Mouse (Mus musculus) neural tube, embryonic 15.5 days (tissue): ENCODE results near the gene Kcnk7. TPM values are rescaled to one million over a fixed set of nuclear protein-coding genes. Genes with fewer than 3 reads are reported as not detected.

Source experiments
- ATAC-seq: fragments of 200-750 bp; cut with Nextera tagmentation; 2 replicates; pipeline ENCODE4 v1.8.0; 2017; ENCODE audit warnings: mild to moderate bottlenecking, moderate TSS enrichment, moderate library complexity; ENCODE audit not compliant: low FRiP score
- H3K27ac ChIP-seq: fragments of 300-500 bp; sonication (generic); replicated peaks from 2 replicates; pipeline ENCODE4 v1.5.1; 2015; ENCODE audit warnings: mild to moderate bottlenecking, inconsistent platforms
- H3K27me3 ChIP-seq: fragments of 300-500 bp; sonication (generic); replicated peaks from 2 replicates; pipeline ENCODE4 v1.6.1; 2015; ENCODE audit warnings: inconsistent platforms
- H3K36me3 ChIP-seq: fragments of 300-500 bp; sonication (generic); 2 replicates; pipeline ENCODE4 v1.6.1; 2015; ENCODE audit warnings: inconsistent platforms
- H3K4me1 ChIP-seq: fragments of 300-500 bp; sonication (generic); 2 replicates; pipeline ENCODE4 v1.6.1; 2015; ENCODE audit warnings: inconsistent platforms
- H3K4me2 ChIP-seq: fragments of 300-500 bp; sonication (generic); 2 replicates; pipeline ENCODE4 v1.6.1; 2015; ENCODE audit warnings: inconsistent platforms, mild to moderate bottlenecking, moderate library complexity
- H3K4me3 ChIP-seq: fragments of 300-500 bp; sonication (generic); replicated peaks from 2 replicates; pipeline ENCODE4 v1.5.1; 2015; ENCODE audit warnings: mild to moderate bottlenecking, inconsistent platforms
- H3K9ac ChIP-seq: fragments of 300-500 bp; sonication (generic); replicated peaks from 2 replicates; pipeline ENCODE4 v1.6.1; 2015; ENCODE audit warnings: mild to moderate bottlenecking, inconsistent platforms
- H3K9me3 ChIP-seq: fragments of 300-500 bp; sonication (generic); replicated peaks from 2 replicates; pipeline ENCODE4 v1.6.1; 2016; ENCODE audit warnings: inconsistent platforms
- WGBS: fragments of 180-500 bp; shearing (Covaris S2); methylation state at CpG from one replicate; pipeline ENCODE4 v1.1.7; 2015; ENCODE audit warnings: mixed read lengths; 5-methylcytosine and 5-hydroxymethylcytosine counted together
- polyA plus RNA-seq: library from polyadenylated mRNA; unstranded; fragments of >200 nt; fragmentation: Nextera tagmentation; extraction: Ambion mirVana; gene quantifications from 2 replicates; pipeline ENCODE4 v1.2.1, GENCODE M21; 2015

Gene Kcnk7
- polyA plus RNA-seq, 1 experiment from 2014 or later: 0.35 TPM

DNA sequence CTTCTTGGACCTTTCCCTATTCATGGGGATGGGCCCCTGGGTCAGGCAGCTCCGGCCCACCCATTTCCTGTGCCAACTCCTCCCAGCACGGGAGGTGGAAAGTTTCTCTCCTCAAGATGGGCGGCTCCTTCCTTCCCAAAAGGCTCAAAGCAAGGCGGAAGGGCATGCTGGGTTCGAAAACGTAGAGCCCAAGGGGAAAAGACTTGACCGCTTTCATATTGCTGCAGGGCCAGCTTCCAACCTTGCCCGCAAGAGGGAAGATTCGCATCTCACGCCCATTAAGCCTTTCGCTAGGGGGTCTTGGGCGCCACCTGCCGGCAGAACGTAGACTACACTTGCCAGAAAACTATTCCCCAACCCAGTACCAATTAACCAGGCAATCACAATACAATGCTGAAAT, 23.5 kb downstream of the Kcnk7 start:
- Histone ChIP-seq H3K9ac (peak overlapping the region; percentile 96), H3K27ac (peak overlapping the region; percentile 96), H3K4me1 (peaks cover 72% of the 10 kb centered on the region), H3K27me3 (no peaks in the 10 kb centered on the region), H3K36me3 (0 out of 2 replicates have a peak, but pooled peaks cover 12% of the 10 kb centered on the region), H3K9me3 (no peaks in the 10 kb centered on the region), H3K4me2 (peak overlapping the region; percentile 89), H3K4me3 (peak overlapping the region; percentile 84)
- 4% methylated on average over 14 of the region's 14 CpGs for WGBS
- no peak for ATAC-seq

DNA sequence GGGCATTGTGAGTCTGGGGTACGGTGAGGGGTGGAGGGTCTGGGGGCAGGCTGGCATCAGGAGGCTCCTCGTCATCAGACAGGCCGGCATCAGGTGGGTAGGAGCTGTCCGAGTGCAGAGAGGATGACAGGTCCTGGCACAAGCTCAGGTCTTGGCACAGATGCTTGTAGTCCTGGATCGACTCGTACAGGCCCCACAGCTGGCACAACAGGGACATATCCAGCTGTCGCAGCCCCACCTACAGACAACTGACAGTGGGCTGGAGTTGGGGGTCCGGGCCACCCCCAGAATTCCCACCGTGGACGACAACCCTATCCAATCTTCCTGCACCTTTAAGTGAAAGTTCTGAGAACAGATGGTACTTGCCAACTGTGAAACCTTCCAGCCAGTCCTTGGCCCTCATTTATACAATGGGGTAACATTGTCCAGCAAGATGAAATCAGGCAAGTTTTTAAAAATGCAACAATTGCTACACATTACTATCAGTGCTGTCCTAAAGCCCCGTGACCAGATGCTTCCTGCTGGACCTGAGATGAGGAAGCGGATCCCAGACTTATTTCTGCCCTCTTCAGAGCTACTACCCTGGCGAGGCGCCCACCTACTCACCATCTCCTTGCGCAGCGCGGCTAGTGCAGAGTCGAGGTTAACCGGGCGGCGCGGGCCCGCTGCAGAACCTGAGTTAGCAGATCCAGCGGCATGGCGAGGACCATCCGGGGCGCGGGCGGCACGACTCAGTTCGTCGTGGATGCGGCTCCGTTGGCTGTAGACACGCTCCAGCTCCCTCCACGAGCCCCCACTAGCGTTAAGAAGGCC, 24.7 kb downstream of the Kcnk7 start:
- H3K9ac ChIP-seq: peak overlapping the region; percentile 96
- ATAC-seq: peak; percentile 30; the same call in 1 of the 2 replicates

DNA sequence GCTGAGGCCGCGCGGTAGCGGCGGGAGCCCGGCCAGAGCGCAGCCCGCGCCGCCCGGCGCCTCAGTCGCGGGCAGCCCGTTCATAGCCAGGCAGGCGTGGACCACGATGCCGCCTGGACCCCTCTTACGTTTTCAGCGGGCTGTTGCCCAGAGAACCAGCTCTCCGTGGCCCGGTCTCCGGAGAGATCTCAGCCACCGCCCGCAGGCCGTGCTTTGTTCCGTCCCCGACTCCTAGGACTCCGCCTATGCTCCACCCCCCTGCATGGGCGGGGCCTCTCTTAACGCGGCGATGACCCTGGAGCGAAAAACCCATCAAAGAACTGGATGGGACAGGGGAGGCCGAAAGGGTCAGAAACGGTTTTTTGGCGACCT, 25.3 kb downstream of the Kcnk7 start, which contains the start of gene Fam89b:
Fam89b (minus strand) TSS at position 210 of the 372 bp plus-strand sequence.
- H3K36me3 ChIP-seq: 0 out of 2 replicates have a peak, but pooled peaks cover 7% of the 10 kb centered on the region
- H3K9ac ChIP-seq: peak within 1 kb of the TSS; percentile 96
- H3K4me2 ChIP-seq: peak within 1 kb of the TSS; percentile 89
- peak; percentile 82 for ATAC-seq
- H3K4me1 ChIP-seq: peaks cover 67% of the 10 kb centered on the region
- H3K4me3 ChIP-seq: peak within 1 kb of the TSS; percentile 84
- peaks cover 4% of the 10 kb centered on the region; the same call in 1 of the 2 replicates for H3K27me3 ChIP-seq
- 0% methylated on average over 37 of the region's 37 CpGs for WGBS
- H3K9me3 ChIP-seq: no peaks in the 10 kb centered on the region
- peak within 1 kb of the TSS; percentile 96 for H3K27ac ChIP-seq

More for the DNA sequence above, 24.7 kb downstream of the Kcnk7 start:
- 7% methylated on average over 37 of the region's 37 CpGs for WGBS
- H3K4me1 ChIP-seq: peaks cover 72% of the 10 kb centered on the region
- no peaks in the 10 kb centered on the region for H3K9me3 ChIP-seq
- peaks cover 4% of the 10 kb centered on the region; the same call in 1 of the 2 replicates for H3K27me3 ChIP-seq
- peak overlapping the region; percentile 89 for H3K4me2 ChIP-seq
- H3K27ac ChIP-seq: peak overlapping the region; percentile 96
- 0 out of 2 replicates have a peak, but pooled peaks cover 10% of the 10 kb centered on the region for H3K36me3 ChIP-seq
- H3K4me3 ChIP-seq: peak overlapping the region; percentile 84

DNA sequence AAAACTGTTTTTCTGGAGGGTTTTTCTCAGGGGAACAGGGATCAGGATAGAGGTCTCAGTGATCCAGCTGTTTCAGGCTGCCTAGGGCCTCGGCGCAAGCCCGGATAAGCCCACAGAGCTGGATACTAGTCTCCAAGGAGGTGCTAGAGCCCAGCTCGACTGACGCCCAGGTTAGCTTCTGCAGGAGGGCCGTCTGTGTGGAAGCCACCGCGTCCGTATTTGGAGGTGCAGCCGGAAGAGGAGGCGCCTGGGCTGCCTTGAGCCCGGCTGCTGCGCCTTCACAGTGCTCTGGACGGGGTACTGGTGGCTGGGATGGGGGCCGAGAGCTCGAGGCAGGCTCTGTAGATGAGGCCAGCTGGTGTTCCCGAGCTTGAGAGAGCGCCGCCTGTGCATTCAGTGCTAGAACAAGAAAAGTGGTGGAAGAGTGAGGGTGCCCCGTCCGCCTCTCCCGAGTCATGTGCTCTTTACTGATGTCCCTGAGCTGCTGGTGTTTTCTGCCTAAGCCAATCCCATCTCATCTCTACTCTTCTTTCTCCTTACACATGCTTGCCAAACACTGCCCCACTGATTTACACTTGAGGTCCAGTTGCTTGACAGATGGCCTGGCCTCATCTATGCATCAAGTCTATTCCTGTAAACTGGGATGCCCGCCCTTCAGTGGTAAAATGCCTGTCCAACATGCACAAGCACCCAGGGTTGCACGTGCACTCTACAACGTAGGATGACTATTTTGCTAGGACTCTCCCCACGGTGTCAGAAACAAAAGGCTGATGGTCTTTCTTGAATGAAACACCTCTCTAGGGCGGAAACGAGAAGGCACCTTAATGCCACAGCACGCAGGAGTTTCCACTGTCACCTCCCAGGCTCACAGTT, 26.4 kb downstream of the Kcnk7 start:
- Histone ChIP-seq H3K4me1 (peaks cover 56% of the 10 kb centered on the region), H3K36me3 (no peaks in the 10 kb centered on the region), H3K9me3 (no peaks in the 10 kb centered on the region), H3K4me3 (peak overlapping the region; percentile 84), H3K4me2 (peak overlapping the region; percentile 89), H3K27ac (no peak overlapping the region; the same call in 1 of the 2 replicates), H3K9ac (peak overlapping the region; percentile 74), H3K27me3 (peaks cover 9% of the 10 kb centered on the region; the same call in 1 of the 2 replicates)
- ATAC-seq: no peak
- WGBS: 76% methylated on average over 29 of the region's 29 CpGs

DNA sequence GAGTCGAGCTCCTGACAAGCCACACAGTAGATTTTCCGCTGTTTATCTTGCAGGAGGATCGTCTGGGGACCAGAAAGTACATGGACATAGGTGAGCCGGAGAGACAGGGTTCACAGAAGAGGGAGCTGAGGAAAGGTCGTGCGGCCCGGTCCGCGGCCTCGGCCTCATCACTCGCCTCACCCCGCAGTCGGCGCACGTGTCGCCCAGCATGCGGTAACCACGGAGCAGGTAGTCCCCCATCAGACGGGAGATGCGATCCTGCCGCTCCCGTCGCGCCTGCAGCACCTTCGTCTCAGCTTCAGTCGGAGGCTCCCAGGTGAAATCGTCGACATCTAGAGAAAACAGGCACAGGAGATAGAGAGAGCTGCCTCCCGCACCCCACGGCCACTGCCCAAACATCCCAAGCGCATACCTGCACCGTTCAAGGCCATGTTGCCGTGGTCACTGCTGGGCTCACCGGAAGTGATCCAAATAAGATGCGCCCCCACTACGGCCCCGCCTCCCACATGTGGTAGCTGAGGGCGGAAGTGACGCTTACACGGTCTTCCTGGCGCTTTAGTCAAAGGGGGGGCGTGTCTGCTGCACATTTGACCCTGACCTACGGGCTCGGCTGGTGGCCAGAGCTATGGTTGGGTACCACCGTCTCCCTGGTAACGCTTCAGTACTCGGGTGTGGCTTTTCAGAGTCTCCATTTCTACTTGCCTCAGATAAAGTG, 27.3 kb downstream of the Kcnk7 start:
- Histone ChIP-seq H3K4me3 (peak overlapping the region; percentile 84), H3K9me3 (no peaks in the 10 kb centered on the region), H3K4me2 (peak overlapping the region; percentile 89), H3K27me3 (peaks cover 14% of the 10 kb centered on the region; the same call in 1 of the 2 replicates), H3K27ac (peak overlapping the region; percentile 76), H3K9ac (peak overlapping the region; percentile 74), H3K4me1 (peaks cover 47% of the 10 kb centered on the region), H3K36me3 (no peaks in the 10 kb centered on the region)
- WGBS: under 1% methylated on average over 47 of the region's 47 CpGs
- peak; percentile 86 for ATAC-seq

DNA sequence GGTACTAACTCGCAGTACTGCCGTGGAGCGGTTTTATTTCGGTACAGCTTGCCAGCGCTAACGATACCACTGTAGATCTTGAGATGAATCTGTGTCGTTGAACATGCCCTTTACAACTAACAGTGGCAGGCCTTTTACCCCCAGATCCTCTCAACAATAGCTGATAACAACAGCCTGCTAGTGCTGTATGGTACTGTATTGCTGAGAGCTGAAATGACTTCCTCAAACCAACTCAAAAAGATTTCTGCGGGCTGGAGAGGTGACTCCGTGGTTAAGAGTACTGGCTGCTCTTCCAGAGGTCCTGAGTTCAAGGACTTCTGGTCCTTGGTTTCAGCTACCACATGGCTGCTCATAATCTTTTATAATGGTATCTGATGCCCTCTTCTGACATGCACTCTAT, 30.2 kb downstream of the Kcnk7 start:
- 82% methylated on average over 9 of the region's 9 CpGs for WGBS
- peaks cover 23% of the 10 kb centered on the region for H3K4me1 ChIP-seq
- no peaks in the 10 kb centered on the region for H3K9me3 ChIP-seq
- H3K27me3 ChIP-seq: peaks cover 26% of the 10 kb centered on the region
- no peak overlapping the region for H3K4me3 ChIP-seq
- H3K9ac ChIP-seq: no peak overlapping the region
- no peak for ATAC-seq
- H3K36me3 ChIP-seq: no peaks in the 10 kb centered on the region
- H3K27ac ChIP-seq: no peak overlapping the region
- H3K4me2 ChIP-seq: no peak overlapping the region

DNA sequence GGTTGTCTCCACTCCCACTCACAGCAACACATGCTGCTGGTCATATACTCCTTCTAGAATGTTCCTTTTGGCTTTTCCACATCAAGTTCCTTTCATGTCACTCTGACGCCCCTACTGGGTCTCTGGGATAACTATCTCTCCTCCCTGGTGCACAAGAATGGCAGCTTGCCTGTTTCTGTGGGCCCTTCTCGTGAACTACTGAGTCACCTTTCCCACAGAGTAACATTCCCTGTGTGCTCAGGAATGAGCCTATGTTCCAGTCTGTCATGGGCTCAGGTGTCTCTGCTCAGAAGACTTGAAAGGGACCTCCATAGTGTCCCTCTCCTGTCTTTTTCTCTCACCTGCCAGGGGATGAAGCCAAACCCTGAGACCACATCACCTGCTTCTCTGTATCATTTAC, 35.3 kb downstream of the Kcnk7 start:
- Histone ChIP-seq H3K4me3 (no peak overlapping the region), H3K4me1 (peaks cover 40% of the 10 kb centered on the region), H3K27ac (no peak overlapping the region), H3K27me3 (peaks cover 50% of the 10 kb centered on the region), H3K36me3 (no peaks in the 10 kb centered on the region), H3K9ac (no peak overlapping the region), H3K4me2 (no peak overlapping the region), H3K9me3 (no peaks in the 10 kb centered on the region)
- ATAC-seq: no peak
- 75% methylated on average over 2 of the region's 2 CpGs for WGBS

DNA sequence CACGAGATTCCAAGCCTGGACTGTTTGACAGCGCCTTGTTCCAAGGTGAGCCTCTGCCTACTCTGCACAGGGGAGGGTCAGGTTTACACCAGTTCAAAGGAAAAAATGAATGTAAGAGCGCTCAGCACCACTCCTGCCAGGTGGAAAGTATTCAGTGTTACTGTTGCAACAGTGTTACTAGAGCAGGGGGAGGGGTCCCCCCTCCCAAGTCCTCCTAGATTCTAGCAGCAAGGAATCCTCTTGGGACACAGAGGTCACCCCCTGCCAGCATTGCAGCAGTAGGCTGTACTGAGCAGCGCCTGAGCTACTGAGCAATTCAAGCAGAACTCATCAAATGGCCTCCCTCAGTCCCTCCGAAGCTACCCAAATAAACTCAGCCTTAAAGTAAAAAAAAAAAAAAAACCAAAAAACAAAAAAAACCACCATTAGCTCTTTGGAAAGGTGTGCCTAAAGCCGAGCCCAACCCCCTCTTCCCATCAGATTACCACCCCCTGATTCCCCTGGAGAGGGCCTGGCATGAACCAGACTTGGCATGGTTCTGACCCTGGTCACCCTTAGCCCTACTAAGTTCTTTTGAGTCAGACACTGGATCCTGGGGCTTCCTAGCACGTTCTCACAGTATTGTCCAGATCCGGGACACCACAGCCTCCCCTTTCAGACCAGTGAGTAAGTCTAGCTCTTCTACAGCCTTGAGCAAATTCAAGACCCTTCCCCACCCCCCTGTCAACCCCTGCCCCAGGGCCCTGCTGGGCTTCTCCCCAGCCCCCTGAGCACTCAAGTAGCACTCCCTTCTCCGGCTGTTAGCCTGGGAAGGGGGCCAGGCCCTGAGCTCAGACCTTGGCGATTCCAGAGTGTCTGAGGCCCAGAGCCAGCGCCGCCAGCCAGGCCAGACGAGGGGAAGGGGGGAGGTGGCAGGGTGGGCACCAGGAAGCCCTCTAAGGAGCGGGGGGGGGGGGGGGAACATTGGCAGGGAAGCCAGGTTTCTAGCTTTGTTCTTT, 36.5 kb downstream of the Kcnk7 start, which contains the start of gene Ltbp3:
Ltbp3 (plus strand) TSS at position 585 of the 998 bp plus-strand sequence.
- peak within 1 kb of the TSS; percentile 98 for H3K4me2 ChIP-seq
- H3K4me1 ChIP-seq: peaks cover 51% of the 10 kb centered on the region
- peak within 1 kb of the TSS; percentile 86 for H3K27ac ChIP-seq
- ATAC-seq: peak; percentile 70
- peak within 1 kb of the TSS; percentile 70 for H3K9ac ChIP-seq
- no peaks in the 10 kb centered on the region for H3K36me3 ChIP-seq
- peaks cover 55% of the 10 kb centered on the region for H3K27me3 ChIP-seq
- H3K9me3 ChIP-seq: no peaks in the 10 kb centered on the region
- H3K4me3 ChIP-seq: peak within 1 kb of the TSS; percentile 57
- 22% methylated on average over 13 of the region's 14 CpGs for WGBS

DNA sequence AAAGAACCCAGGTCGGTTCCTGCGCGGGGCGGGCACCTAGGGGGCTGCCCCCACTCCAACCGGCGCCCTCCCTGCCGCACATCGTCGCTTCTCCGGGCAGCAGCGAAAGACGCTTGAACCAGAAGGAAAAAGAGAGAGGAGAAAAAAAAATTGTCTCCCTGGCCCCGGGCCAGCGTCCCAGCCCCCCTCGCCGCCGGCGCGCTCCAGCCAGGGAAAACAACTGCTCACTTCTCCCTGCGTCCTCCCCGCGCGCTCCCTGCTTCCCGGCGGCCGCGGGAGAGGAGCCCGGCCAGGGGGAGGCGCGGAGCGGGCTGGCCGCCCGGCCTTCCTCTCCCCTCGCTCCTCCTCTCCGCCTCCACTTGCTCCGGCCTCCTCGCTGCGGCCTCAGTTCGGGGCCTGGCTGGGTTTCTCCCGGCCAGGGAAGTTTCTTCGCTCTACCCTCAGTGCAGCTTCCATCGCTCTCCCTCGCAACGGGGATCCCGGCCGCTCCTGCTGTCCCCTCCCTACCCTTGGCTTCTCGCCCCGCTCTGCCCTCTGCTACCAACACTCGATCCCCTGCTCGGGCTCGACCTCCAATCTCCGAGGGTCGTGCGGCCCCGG, 37.6 kb downstream of the Kcnk7 start:
- peak; percentile 56; the same call in 1 of the 2 replicates for ATAC-seq
- under 1% methylated on average over 48 of the region's 55 CpGs for WGBS
- Histone ChIP-seq H3K9me3 (no peaks in the 10 kb centered on the region), H3K4me1 (peaks cover 62% of the 10 kb centered on the region), H3K4me2 (peak overlapping the region; percentile 98), H3K9ac (peak overlapping the region; percentile 70), H3K4me3 (peak overlapping the region; percentile 57), H3K27me3 (peaks cover 58% of the 10 kb centered on the region), H3K27ac (peak overlapping the region; percentile 86), H3K36me3 (no peaks in the 10 kb centered on the region)

DNA sequence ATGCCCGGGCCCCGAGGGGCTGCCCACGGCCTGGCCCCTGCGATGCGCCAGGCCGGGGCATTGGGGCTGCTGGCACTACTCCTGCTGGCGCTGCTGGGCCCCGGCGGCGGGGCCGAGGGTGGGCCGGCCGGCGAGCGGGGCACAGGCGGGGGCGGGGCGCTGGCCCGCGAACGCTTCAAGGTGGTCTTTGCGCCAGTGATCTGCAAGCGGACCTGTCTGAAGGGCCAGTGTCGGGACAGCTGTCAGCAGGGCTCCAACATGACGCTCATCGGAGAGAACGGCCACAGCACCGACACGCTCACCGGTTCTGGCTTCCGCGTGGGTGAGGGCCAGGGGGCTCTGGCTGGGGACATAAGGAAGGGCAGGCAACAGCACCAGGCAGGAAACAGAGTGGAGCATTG, 38.1 kb downstream of the Kcnk7 start:
- H3K4me2 ChIP-seq: peak overlapping the region; percentile 98
- ATAC-seq: peak; percentile 45; the same call in 1 of the 2 replicates
- peaks cover 57% of the 10 kb centered on the region for H3K27me3 ChIP-seq
- no peaks in the 10 kb centered on the region for H3K9me3 ChIP-seq
- H3K36me3 ChIP-seq: no peaks in the 10 kb centered on the region
- WGBS: 1% methylated on average over 31 of the region's 32 CpGs
- H3K4me3 ChIP-seq: peak overlapping the region; percentile 57
- peak overlapping the region; percentile 70 for H3K9ac ChIP-seq
- peaks cover 64% of the 10 kb centered on the region for H3K4me1 ChIP-seq
- H3K27ac ChIP-seq: peak overlapping the region; percentile 86
